Mouse (Mus musculus) heart, embryonic 14.5 days (tissue): Measurements from ENCODE around the gene Cldn12. TPM values are rescaled to one million over a fixed set of nuclear protein-coding genes. Genes with fewer than 3 reads are reported as not detected.

Source experiments
- ATAC-seq: fragments of 200-750 bp; cut with Nextera tagmentation; 2 replicates; pipeline ENCODE4 v1.8.0; 2017; ENCODE audit warnings: low read depth, moderate TSS enrichment; ENCODE audit not compliant: insufficient number of reproducible peaks, insufficient read depth, low FRiP score
- H3K27ac ChIP-seq, 2 experiments: fragments of 200-500 bp in 1 of 2; fragments of 300-500 bp in 1 of 2; sonication (generic) in 1 of 2; replicated peaks in 1 of 2; 2 replicates each; pipeline ENCODE4 v1.5.1; 2012 to 2014; ENCODE audit warnings: low read depth in 2 of 2, low read length in 2 of 2, control low read depth in 1 of 2, mild to moderate bottlenecking in 1 of 2, mixed read lengths in 1 of 2; ENCODE audit not compliant: control insufficient read depth in 1 of 2, insufficient read depth in 1 of 2
- H3K27me3 ChIP-seq: fragments of 300-500 bp; sonication (generic); 2 replicates; pipeline ENCODE4 v1.6.1; 2014; ENCODE audit warnings: mild to moderate bottlenecking, low read length, control low read depth; ENCODE audit not compliant: control insufficient read depth, insufficient read depth
- H3K36me3 ChIP-seq: fragments of 300-500 bp; sonication (generic); 2 replicates; pipeline ENCODE4 v1.6.1; 2014; ENCODE audit warnings: mild to moderate bottlenecking, control low read depth, low read length, mixed read lengths; ENCODE audit not compliant: control insufficient read depth, insufficient read depth
- H3K4me1 ChIP-seq, 2 experiments: fragments of 200-500 bp in 1 of 2; fragments of 300-500 bp in 1 of 2; sonication (generic) in 1 of 2; 2 replicates each; pipeline ENCODE4 v1.6.1; 2012 to 2014; ENCODE audit warnings: low read length in 2 of 2, control low read depth in 1 of 2, mixed read lengths in 1 of 2; ENCODE audit not compliant: control insufficient read depth in 2 of 2, insufficient read depth in 2 of 2
- H3K4me2 ChIP-seq: fragments of 300-500 bp; sonication (generic); 2 replicates; pipeline ENCODE4 v1.6.1; 2014; ENCODE audit warnings: mild to moderate bottlenecking, low read length
- H3K4me3 ChIP-seq, 2 experiments: fragments of 200-500 bp in 1 of 2; fragments of 300-500 bp in 1 of 2; sonication (generic) in 1 of 2; 2 replicates each; pipeline ENCODE4 v1.5.1; 2012 to 2014; ENCODE audit warnings: low read length in 2 of 2, mild to moderate bottlenecking in 2 of 2, control low read depth in 1 of 2, low read depth in 1 of 2, moderate library complexity in 1 of 2; ENCODE audit not compliant: control insufficient read depth in 1 of 2, insufficient read depth in 1 of 2
- H3K9ac ChIP-seq: fragments of 300-500 bp; sonication (generic); 2 replicates; pipeline ENCODE4 v1.6.1; 2014; ENCODE audit warnings: mild to moderate bottlenecking, low read length
- H3K9me3 ChIP-seq: fragments of 300-500 bp; sonication (generic); 2 replicates; pipeline ENCODE4 v1.6.1; 2016; ENCODE audit warnings: low read length, control low read depth; ENCODE audit not compliant: control insufficient read depth
- WGBS: fragments of 180-500 bp; shearing (Covaris S2); extraction: QIAGEN DNeasy Blood & Tissue Kit; methylation state at CpG from one replicate; pipeline ENCODE4 v1.1.7; 2014; 5-methylcytosine and 5-hydroxymethylcytosine counted together
- polyA plus RNA-seq: library from polyadenylated mRNA; unstranded; fragments of >200 nt; fragmentation: Nextera tagmentation; extraction: Ambion mirVana; gene quantifications from 2 replicates; pipeline ENCODE4 v1.2.1, GENCODE M21; 2014

The Cldn12 gene
- polyA plus RNA-seq, result 13.9 and 14.1 TPM in 2 replicates

GRCm38 (mm10) chr5:5514196-5515076 is at the start of gene Cldn12:
Cldn12 (minus strand) TSS chr5:5514958.
- Histone ChIP-seq H3K36me3 (peaks cover 15% of the 10 kb centered on the region; the same call in 1 of the 2 replicates), H3K27me3 (no peaks in the 10 kb centered on the region), H3K27ac (peak within 1 kb of the TSS; percentile 89 to 97), H3K4me3 (peak within 1 kb of the TSS; percentile 76 to 80), H3K9me3 (no peaks in the 10 kb centered on the region), H3K4me2 (peak within 1 kb of the TSS; percentile 76), H3K9ac (peak within 1 kb of the TSS; percentile 87), H3K4me1 (peaks cover 5 to 15% of the 10 kb centered on the region in 2 experiments)
- ATAC-seq, result peak; percentile 94
- under 1% methylated on average over 73 of the region's 79 CpGs for WGBS

DNA sequence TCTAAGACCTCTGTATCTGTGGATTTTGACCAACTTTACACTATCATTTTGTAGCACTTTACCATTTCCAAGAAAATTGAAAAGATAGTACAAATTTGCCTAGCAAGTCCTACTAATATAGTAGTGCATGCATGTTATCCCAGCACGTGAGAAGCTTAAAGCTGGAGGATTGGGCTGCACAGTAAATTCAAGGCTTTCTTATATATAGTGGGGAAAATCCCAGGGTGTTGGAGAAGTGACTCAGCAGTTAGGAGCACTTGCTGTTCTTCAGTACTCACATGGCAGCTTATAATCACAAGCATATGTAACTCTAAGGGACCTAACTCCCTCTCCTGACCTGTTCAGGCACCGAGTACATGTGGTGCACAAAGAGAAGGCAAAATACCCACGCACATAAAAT is 47.7 kb upstream of the Cldn12 start:
- H3K27me3 ChIP-seq, result peaks cover 5% of the 10 kb centered on the region; the same call in 1 of the 2 replicates
- no peak for ATAC-seq
- peaks cover 0 to 7% of the 10 kb centered on the region in 2 experiments; a peak in 3 of 4 replicates for H3K4me1 ChIP-seq
- no peak overlapping the region for H3K4me3 ChIP-seq
- no peak overlapping the region for H3K9ac ChIP-seq
- H3K36me3 ChIP-seq, result no peaks in the 10 kb centered on the region
- H3K9me3 ChIP-seq, result no peaks in the 10 kb centered on the region
- no peak overlapping the region for H3K27ac ChIP-seq
- H3K4me2 ChIP-seq, result no peak overlapping the region
- 66% methylated on average over 3 of the region's 3 CpGs for WGBS

DNA sequence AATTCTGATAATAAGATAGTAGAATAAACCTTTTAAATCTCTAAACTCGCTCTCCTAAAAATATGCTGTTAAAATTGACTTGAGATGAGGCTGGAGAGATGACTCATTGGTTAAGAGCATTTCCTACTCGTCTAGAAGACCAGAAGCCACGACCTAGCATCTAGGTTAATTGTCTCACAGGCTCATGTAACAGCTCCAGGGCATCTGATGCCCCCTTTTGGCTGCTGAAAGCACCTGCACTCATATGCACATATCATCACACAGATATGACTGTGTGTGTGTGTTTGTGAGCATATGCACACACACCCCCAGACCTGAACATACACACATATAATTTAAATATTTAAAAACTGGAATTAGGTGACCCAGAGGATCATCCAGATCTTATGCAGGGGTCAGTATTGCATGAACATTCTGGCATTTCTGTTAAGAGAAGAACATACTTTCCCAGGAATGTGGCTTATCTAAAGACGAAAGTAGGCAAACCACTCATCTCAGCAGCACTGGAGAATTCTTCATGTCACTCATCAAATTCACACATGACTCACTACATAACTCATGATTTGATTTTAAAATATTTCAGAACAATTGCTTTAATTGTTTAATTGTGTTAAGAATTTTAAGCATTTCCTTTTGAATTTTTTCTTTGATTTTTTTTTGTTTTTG is 46.4 kb upstream of the Cldn12 start:
- no peak for ATAC-seq
- Histone ChIP-seq H3K9ac (no peak overlapping the region), H3K27ac (no peak overlapping the region), H3K4me3 (no peak overlapping the region), H3K4me2 (no peak overlapping the region), H3K27me3 (peaks cover 5% of the 10 kb centered on the region; the same call in 1 of the 2 replicates), H3K4me1 (peaks cover 0 to 7% of the 10 kb centered on the region in 2 experiments; a peak in 3 of 4 replicates), H3K9me3 (no peaks in the 10 kb centered on the region), H3K36me3 (no peaks in the 10 kb centered on the region)
- WGBS, result 67% methylated on average over 4 of the region's 4 CpGs

- peak overlapping the region; percentile 71 to 84 for H3K27ac ChIP-seq
- 40% methylated on average over 8 of the region's 8 CpGs for WGBS
These were observed 45.0 kb upstream of the Cldn12 start for GRCm38 (mm10) chr5:5559798-5560197.

GRCm38 (mm10) chr5:5559079-5559740 is 44.5 kb upstream of the Cldn12 start, which contains the start of gene Gtpbp10:
Gtpbp10 (minus strand) TSS chr5:5559538.
- Histone ChIP-seq H3K9ac (peak within 1 kb of the TSS; percentile 91), H3K27ac (peak within 1 kb of the TSS; percentile 71 to 84), H3K4me2 (peak within 1 kb of the TSS; percentile 78), H3K36me3 (peaks cover 17% of the 10 kb centered on the region), H3K9me3 (no peaks in the 10 kb centered on the region), H3K27me3 (no peaks in the 10 kb centered on the region), H3K4me1 (peaks cover 0 to 7% of the 10 kb centered on the region in 2 experiments; a peak in 3 of 4 replicates), H3K4me3 (peak within 1 kb of the TSS; percentile 61 to 82)
- under 1% methylated on average over 43 of the region's 43 CpGs for WGBS
- peak; percentile 99 for ATAC-seq

More at GRCm38 (mm10) chr5:5559798-5560197, 45.0 kb upstream of the Cldn12 start:
- ATAC-seq, result no peak
- Histone ChIP-seq H3K4me1 (peaks cover 0 to 7% of the 10 kb centered on the region in 2 experiments; a peak in 3 of 4 replicates), H3K9ac (peak overlapping the region; percentile 91), H3K9me3 (no peaks in the 10 kb centered on the region), H3K36me3 (peaks cover 11% of the 10 kb centered on the region), H3K4me2 (peak overlapping the region; percentile 78), H3K27me3 (no peaks in the 10 kb centered on the region), H3K4me3 (peak overlapping the region; percentile 61 to 82)

DNA sequence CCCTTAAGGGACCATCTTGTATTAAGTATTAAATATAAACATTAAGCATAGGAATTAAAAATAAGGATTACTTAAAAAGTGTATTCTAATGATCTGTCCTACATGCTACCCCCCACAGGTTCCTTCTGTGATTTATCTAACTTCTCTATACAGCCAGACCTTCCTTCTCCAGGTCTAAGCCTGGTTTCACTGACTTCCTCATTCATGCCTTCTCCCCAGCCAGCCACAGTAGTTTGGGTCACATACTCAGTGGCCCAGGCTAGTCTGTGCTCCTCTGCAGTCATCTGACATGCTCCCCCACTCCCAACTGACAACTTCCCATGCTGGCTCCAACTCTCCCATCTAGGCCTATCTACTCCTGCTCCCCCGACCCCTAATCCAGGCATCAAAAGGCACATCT is 36.4 kb upstream of the Cldn12 start:
- H3K27me3 ChIP-seq, result no peaks in the 10 kb centered on the region
- no peak overlapping the region for H3K4me2 ChIP-seq
- no peak overlapping the region for H3K4me3 ChIP-seq
- H3K36me3 ChIP-seq, result peaks cover 72% of the 10 kb centered on the region
- no peaks in the 10 kb centered on the region for H3K4me1 ChIP-seq
- 75% methylated on average over 1 of the region's 1 CpGs for WGBS
- no peak for ATAC-seq
- H3K9ac ChIP-seq, result no peak overlapping the region
- no peaks in the 10 kb centered on the region for H3K9me3 ChIP-seq
- no peak overlapping the region for H3K27ac ChIP-seq

GRCm38 (mm10) chr5:5540385-5540784 is 25.6 kb upstream of the Cldn12 start:
- 54% methylated on average over 3 of the region's 3 CpGs for WGBS
- no peak overlapping the region for H3K4me2 ChIP-seq

More at GRCm38 (mm10) chr5:5540385-5540784, 25.6 kb upstream of the Cldn12 start:
- Histone ChIP-seq H3K4me3 (no peak overlapping the region), H3K9me3 (no peaks in the 10 kb centered on the region), H3K36me3 (peaks cover 59% of the 10 kb centered on the region), H3K27ac (no peak overlapping the region), H3K27me3 (no peaks in the 10 kb centered on the region), H3K4me1 (no peaks in the 10 kb centered on the region), H3K9ac (no peak overlapping the region)
- no peak for ATAC-seq
